ENCODE assay signal across 20 mouse cellular contexts in genomic region chr5:125049481-125049880, GRCm38 (mm10). TPM values are rescaled to one million over a fixed set of nuclear protein-coding genes. Genes with fewer than 3 reads are reported as not detected.
DNase-seq lines count a peak whose midpoint lies in the region; ATAC-seq and TF ChIP-seq lines count a peak whose summit lies in the region.
"Had no signal": no experiment of that assay in that cellular context is flagged by ENCODE, and none has a peak within 500 bp of the region (broad histone marks: within the 10 kb centered on the region; RNA-seq: fewer than 3 reads in every experiment).

No protein-coding gene starts in this region.

- DNase-seq in heart, adult 8-10 months (ENCODE audit: low spot score), result no peak
- DNase-seq in stomach, postnatal 0 days (ENCODE audit: low spot score), result no peak
- DNase-seq in liver, embryonic 13.5 days, result peak; percentile 80
- DNase-seq in gastrocnemius, adult 8-10 months (ENCODE audit: low spot score in 2 of 2), result no peak
- no peak for DNase-seq in thymus, adult 2 months
- DNase-seq in urinary bladder, postnatal 4 days (ENCODE audit: low spot score in 2 of 2), result no peak
- DNase-seq: adrenal gland, postnatal 25 days; cerebellum, adult 2 months; gastrocnemius, postnatal 36 days; kidney, postnatal 4 days; layer of hippocampus, adult 9-11 months; left cerebral cortex, postnatal 4 days; lung, adult 2 months; lung, postnatal 4 days had no signal

- TF ChIP-seq CTCF in stomach, postnatal 0 days (IDR thresholded peaks at IDR 0.05; ENCODE audit: low read depth), result no peak
- no peak for TF ChIP-seq CTCF in thymus, adult 2 months (IDR thresholded peaks at IDR 0.05; ENCODE audit: borderline replicate concordance, control insufficient read depth, extremely low read depth, insufficient read depth, low read length, poor library complexity)

- no peaks in the 10 kb centered on the region for H3K27me3 ChIP-seq in heart, embryonic 11.5 days (ENCODE audit: control insufficient read depth, insufficient read depth, low read length)
- no peaks in the 10 kb centered on the region for H3K27me3 ChIP-seq in stomach, embryonic 14.5 days (ENCODE audit: control insufficient read depth, insufficient read depth, low read length)
- no peaks in the 10 kb centered on the region for H3K27me3 ChIP-seq in stomach, postnatal 0 days (ENCODE audit: control insufficient read depth, insufficient read depth, low read length)
- H3K27me3 ChIP-seq in liver, embryonic 13.5 days, result no peaks in the 10 kb centered on the region
- no peaks in the 10 kb centered on the region for H3K27me3 ChIP-seq in thymus, adult 2 months (ENCODE audit: control insufficient read depth, insufficient read depth, low read length)
- H3K27me3 ChIP-seq: midbrain, embryonic 12.5 days had no signal

- H3K4me1 ChIP-seq in heart, embryonic 11.5 days (ENCODE audit: control insufficient read depth, insufficient read depth, low read length), result peaks cover 55% of the 10 kb centered on the region
- no peaks in the 10 kb centered on the region for H3K4me1 ChIP-seq in stomach, embryonic 14.5 days (ENCODE audit: control insufficient read depth, insufficient read depth, low read length)
- peaks cover 2% of the 10 kb centered on the region; the same call in 1 of the 2 replicates for H3K4me1 ChIP-seq in stomach, postnatal 0 days (replicated peaks; ENCODE audit: control insufficient read depth, insufficient read depth)
- peaks cover 74% of the 10 kb centered on the region for H3K4me1 ChIP-seq in liver, embryonic 13.5 days (replicated peaks)
- H3K4me1 ChIP-seq in thymus, adult 2 months (replicated peaks; ENCODE audit: control insufficient read depth, insufficient read depth, low read length), result peaks cover 3% of the 10 kb centered on the region

- peaks cover 18% of the 10 kb centered on the region for H3K36me3 ChIP-seq in heart, embryonic 11.5 days (ENCODE audit: control insufficient read depth, insufficient read depth, low read length)
- peaks cover 78% of the 10 kb centered on the region for H3K36me3 ChIP-seq in stomach, embryonic 14.5 days (ENCODE audit: control insufficient read depth, insufficient read depth, low read length)
- H3K36me3 ChIP-seq in stomach, postnatal 0 days (ENCODE audit: control insufficient read depth, insufficient read depth, low read length), result peaks cover 45% of the 10 kb centered on the region
- peaks cover 44% of the 10 kb centered on the region for H3K36me3 ChIP-seq in liver, embryonic 13.5 days
- H3K36me3 ChIP-seq in thymus, adult 2 months (ENCODE audit: control insufficient read depth, insufficient read depth, low read length), result peaks cover 18% of the 10 kb centered on the region

- no peak overlapping the region; the same call in 1 of the 2 replicates for H3K9ac ChIP-seq in heart, embryonic 11.5 days (ENCODE audit: low read depth, low read length)
- H3K9ac ChIP-seq in stomach, embryonic 14.5 days (replicated peaks; ENCODE audit: low read depth, low read length), result no peak overlapping the region
- H3K9ac ChIP-seq in stomach, postnatal 0 days (ENCODE audit: low read length), result no peak overlapping the region
- H3K9ac ChIP-seq in liver, embryonic 13.5 days, result peak overlapping the region; percentile 67
- H3K9ac ChIP-seq: midbrain, embryonic 12.5 days had no signal

- TF ChIP-seq EP300 in stomach, postnatal 0 days (optimal IDR thresholded peaks at IDR 0.05), result no peak

- 54% methylated on average over 4 of the region's 4 CpGs for WGBS in heart, embryonic 11.5 days (ENCODE audit: insufficient replicate concordance)
- 92% methylated on average over 4 of the region's 4 CpGs for WGBS in stomach, embryonic 14.5 days
- 93% methylated on average over 4 of the region's 4 CpGs for WGBS in stomach, postnatal 0 days
- 43% methylated on average over 4 of the region's 4 CpGs for WGBS in liver, embryonic 13.5 days (ENCODE audit: insufficient replicate concordance)
- 99% methylated on average over 4 of the region's 4 CpGs for WGBS in thymus, adult 2 months

- TF ChIP-seq POLR2A in thymus, adult 2 months (IDR thresholded peaks at IDR 0.05; ENCODE audit: control insufficient read depth, extremely low read depth, insufficient read depth, low read length, poor library complexity), result no peak

- H3K27ac ChIP-seq in heart, embryonic 11.5 days (ENCODE audit: low read depth, low read length), result peak overlapping the region; percentile 12; the same call in 1 of the 2 replicates
- H3K27ac ChIP-seq in stomach, embryonic 14.5 days (ENCODE audit: low read length), result no peak overlapping the region
- no peak overlapping the region for H3K27ac ChIP-seq in stomach, postnatal 0 days (replicated peaks)
- H3K27ac ChIP-seq in liver, embryonic 13.5 days, result peak overlapping the region; percentile 94
- H3K27ac ChIP-seq in thymus, adult 2 months (ENCODE audit: control insufficient read depth, insufficient read depth, low read length), result no peak overlapping the region
- H3K27ac ChIP-seq: left cerebral cortex, adult 2 months; midbrain, embryonic 12.5 days had no signal

- no peak overlapping the region for H3K4me2 ChIP-seq in heart, embryonic 11.5 days
- no peak overlapping the region for H3K4me2 ChIP-seq in stomach, embryonic 14.5 days (replicated peaks; ENCODE audit: low read depth, low read length)
- H3K4me2 ChIP-seq in stomach, postnatal 0 days (replicated peaks; ENCODE audit: low read depth), result no peak overlapping the region
- peak overlapping the region; percentile 65 for H3K4me2 ChIP-seq in liver, embryonic 13.5 days
- H3K4me2 ChIP-seq: midbrain, embryonic 12.5 days had no signal

- H3K4me3 ChIP-seq in heart, embryonic 11.5 days (ENCODE audit: low read depth, low read length), result no peak overlapping the region
- H3K4me3 ChIP-seq in stomach, embryonic 14.5 days (ENCODE audit: low read depth, low read length), result no peak overlapping the region
- H3K4me3 ChIP-seq in stomach, postnatal 0 days (ENCODE audit: low read depth, low read length), result no peak overlapping the region
- H3K4me3 ChIP-seq in liver, embryonic 13.5 days (replicated peaks), result peak overlapping the region; percentile 26; the same call in 1 of the 2 replicates
- H3K4me3 ChIP-seq in thymus, adult 2 months (ENCODE audit: control insufficient read depth, insufficient read depth, low read length), result no peak overlapping the region
- H3K4me3 ChIP-seq: left cerebral cortex, adult 2 months; midbrain, embryonic 12.5 days had no signal

- H3K9me3 ChIP-seq in heart, embryonic 11.5 days (replicated peaks; ENCODE audit: control insufficient read depth, low read length), result no peaks in the 10 kb centered on the region
- H3K9me3 ChIP-seq in stomach, embryonic 14.5 days (ENCODE audit: control insufficient read depth, low read depth, low read length), result no peaks in the 10 kb centered on the region
- H3K9me3 ChIP-seq in stomach, postnatal 0 days (ENCODE audit: control insufficient read depth, low read length), result no peaks in the 10 kb centered on the region
- no peaks in the 10 kb centered on the region for H3K9me3 ChIP-seq in liver, embryonic 13.5 days (replicated peaks)
- H3K9me3 ChIP-seq: midbrain, embryonic 12.5 days had no signal

- ATAC-seq in heart, embryonic 11.5 days (replicated peaks; ENCODE audit: insufficient number of reproducible peaks, low FRiP score, low TSS enrichment), result peak; percentile 60; the same call in 1 of the 2 replicates
- peak; percentile 43; the same call in 1 of the 2 replicates for ATAC-seq in stomach, embryonic 14.5 days (ENCODE audit: insufficient number of reproducible peaks, insufficient read depth, low FRiP score, low read depth)
- no peak for ATAC-seq in stomach, postnatal 0 days (ENCODE audit: low FRiP score, low TSS enrichment)
- peak; percentile 92 for ATAC-seq in liver, embryonic 13.5 days (ENCODE audit: low read depth)
- ATAC-seq: forebrain, embryonic 14.5 days had no signal

RNA-seq across cellular contexts. Expression of gene Rflna, which starts 46.5 kb away (rescaled TPM):
- polyA plus RNA-seq in heart, embryonic 11.5 days (2014; fragmentation: Nextera tagmentation; extraction: Ambion mirVana), result 1.0 and 1.1 TPM in 2 replicates
- under 1 TPM in 2 of 4 experiments, not detected in 2; 0.19 to 0.24 TPM for total RNA-seq in heart, adult 8-10 months (2022)
- 3.7 and 5.0 TPM in 2 replicates for polyA plus RNA-seq in stomach, embryonic 14.5 days (2014; fragmentation: Nextera tagmentation; extraction: Ambion mirVana)
- polyA plus RNA-seq in stomach, postnatal 0 days (2015; fragmentation: Nextera tagmentation; extraction: Ambion mirVana), result 1.8 and 2.3 TPM in 2 replicates
- 0.27 and 0.32 TPM in 2 replicates for polyA plus RNA-seq in liver, embryonic 13.5 days (2015; fragmentation: Nextera tagmentation; extraction: Ambion mirVana)
- total RNA-seq in gastrocnemius, adult 8-10 months (2022), result under 1 TPM in 1 of 4 experiments, not detected in 3; 0.19 TPM
- 3.4 and 4.5 TPM in 2 replicates for polyA plus RNA-seq in thymus, adult 2 months (2012; rRNA removed)
- total RNA-seq: monocyte, adult 5-6 weeks had no signal

Comparison
In these comparisons a context has a peak if more than half of its experiments do, and no peak if none do; other contexts are left out.
1. H3K27ac ChIP-seq: peak in heart, embryonic 11.5 days (single experiment) and liver, embryonic 13.5 days (single experiment); none in stomach, embryonic 14.5 days (single experiment), stomach, postnatal 0 days (single experiment) and thymus, adult 2 months (single experiment).